Mouse (Mus musculus): ENCODE results near the gene Arntl. TPM values are rescaled to one million over a fixed set of nuclear protein-coding genes. Genes with fewer than 3 reads are reported as not detected.

Gene Arntl
- polyA plus RNA-seq, 1 experiment from 2014 or later: 14.6 TPM

DNA sequence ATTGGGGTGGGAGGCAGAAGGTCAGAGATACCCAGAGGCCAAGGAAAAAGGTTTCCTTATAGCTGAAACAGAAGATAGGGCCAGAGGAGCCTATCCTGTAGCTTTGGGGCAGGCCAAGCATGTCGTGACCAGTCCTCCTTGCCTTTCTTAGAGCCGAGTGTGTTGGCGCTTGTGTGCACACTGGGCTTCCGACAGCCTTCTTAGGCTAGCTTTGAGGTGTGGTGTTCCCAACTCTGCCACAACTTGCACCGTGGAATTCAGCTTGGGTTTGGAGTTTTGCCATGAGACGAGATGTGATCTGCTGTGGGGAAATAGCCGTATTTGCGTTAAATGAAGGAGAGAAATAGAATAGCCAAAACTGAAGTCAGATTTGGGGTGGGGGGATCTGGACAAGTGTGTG, 28.9 kb downstream of the Arntl start:
- H3K36me3 ChIP-seq (ENCODE audit: control insufficient read depth, insufficient read depth, low read length): no peaks in the 10 kb centered on the region
- H3K4me3 ChIP-seq (ENCODE audit: low read depth, low read length): no peak overlapping the region
- H3K27me3 ChIP-seq (ENCODE audit: control insufficient read depth, insufficient read depth, low read length): no peaks in the 10 kb centered on the region
- no peaks in the 10 kb centered on the region for H3K9me3 ChIP-seq (ENCODE audit: control insufficient read depth, low read depth, low read length)
- no peak overlapping the region for H3K9ac ChIP-seq (replicated peaks; ENCODE audit: low read depth, low read length)
- H3K4me1 ChIP-seq (ENCODE audit: control insufficient read depth, insufficient read depth, low read length): peaks cover 10% of the 10 kb centered on the region
- WGBS: 87% methylated on average over 8 of the region's 8 CpGs
- H3K27ac ChIP-seq (ENCODE audit: low read length): no peak overlapping the region
- ATAC-seq (ENCODE audit: insufficient number of reproducible peaks, insufficient read depth, low FRiP score, low read depth): no peak
- H3K4me2 ChIP-seq (replicated peaks; ENCODE audit: low read depth, low read length): no peak overlapping the region

DNA sequence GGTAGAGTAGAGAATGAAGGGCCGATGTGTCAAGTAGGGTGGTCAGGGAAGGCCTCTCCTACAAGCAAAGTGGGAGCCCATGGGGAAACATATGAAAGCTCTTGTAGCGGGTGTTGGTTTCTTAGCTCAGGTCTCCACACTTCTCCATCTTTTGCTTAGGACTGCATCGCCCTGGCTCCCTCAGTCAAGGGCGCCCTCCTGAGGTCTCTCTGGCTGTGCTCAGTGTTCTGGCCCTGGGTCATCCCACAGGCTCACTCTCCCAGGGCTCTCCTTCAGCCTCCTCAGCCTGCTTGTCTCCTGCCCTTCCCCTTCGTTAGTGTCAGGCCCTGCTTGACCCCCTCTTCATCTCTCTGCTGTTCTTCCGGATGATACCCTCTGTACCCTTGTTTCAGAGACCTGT, 31.1 kb downstream of the Arntl start:
- no peak overlapping the region for H3K9ac ChIP-seq (replicated peaks; ENCODE audit: low read depth, low read length)
- WGBS: 73% methylated on average over 6 of the region's 6 CpGs
- ATAC-seq (ENCODE audit: insufficient number of reproducible peaks, insufficient read depth, low FRiP score, low read depth): no peak
- no peak overlapping the region for H3K27ac ChIP-seq (ENCODE audit: low read length)
- H3K9me3 ChIP-seq (ENCODE audit: control insufficient read depth, low read depth, low read length): no peaks in the 10 kb centered on the region
- no peak overlapping the region for H3K4me2 ChIP-seq (replicated peaks; ENCODE audit: low read depth, low read length)
- H3K36me3 ChIP-seq (ENCODE audit: control insufficient read depth, insufficient read depth, low read length): no peaks in the 10 kb centered on the region
- peaks cover 26% of the 10 kb centered on the region for H3K4me1 ChIP-seq (ENCODE audit: control insufficient read depth, insufficient read depth, low read length)
- H3K4me3 ChIP-seq (ENCODE audit: low read depth, low read length): no peak overlapping the region
- no peaks in the 10 kb centered on the region for H3K27me3 ChIP-seq (ENCODE audit: control insufficient read depth, insufficient read depth, low read length)

GRCm38 (mm10) chr7:113239448-113240130, 32.3 kb downstream of the Arntl start:
- peak; percentile 83 for ATAC-seq (ENCODE audit: insufficient number of reproducible peaks, insufficient read depth, low FRiP score, low read depth)
- H3K9me3 ChIP-seq (ENCODE audit: control insufficient read depth, low read depth, low read length): no peaks in the 10 kb centered on the region
- no peak overlapping the region for H3K9ac ChIP-seq (replicated peaks; ENCODE audit: low read depth, low read length)
- peaks cover 26% of the 10 kb centered on the region for H3K4me1 ChIP-seq (ENCODE audit: control insufficient read depth, insufficient read depth, low read length)
- H3K36me3 ChIP-seq (ENCODE audit: control insufficient read depth, insufficient read depth, low read length): no peaks in the 10 kb centered on the region
- H3K4me3 ChIP-seq (ENCODE audit: low read depth, low read length): no peak overlapping the region
- WGBS: 63% methylated on average over 4 of the region's 4 CpGs
- no peaks in the 10 kb centered on the region for H3K27me3 ChIP-seq (ENCODE audit: control insufficient read depth, insufficient read depth, low read length)
- H3K4me2 ChIP-seq (replicated peaks; ENCODE audit: low read depth, low read length): no peak overlapping the region
- peak overlapping the region; percentile 45; the same call in 1 of the 2 replicates for H3K27ac ChIP-seq (ENCODE audit: low read length)

- H3K9me3 ChIP-seq (ENCODE audit: control insufficient read depth, low read depth, low read length): no peaks in the 10 kb centered on the region
- H3K4me2 ChIP-seq (replicated peaks; ENCODE audit: low read depth, low read length): no peak overlapping the region
- 65% methylated on average over 1 of the region's 1 CpGs for WGBS
- H3K4me3 ChIP-seq (ENCODE audit: low read depth, low read length): no peak overlapping the region
- H3K9ac ChIP-seq (replicated peaks; ENCODE audit: low read depth, low read length): no peak overlapping the region
- H3K36me3 ChIP-seq (ENCODE audit: control insufficient read depth, insufficient read depth, low read length): no peaks in the 10 kb centered on the region
- ATAC-seq (ENCODE audit: insufficient number of reproducible peaks, insufficient read depth, low FRiP score, low read depth): no peak
- H3K27me3 ChIP-seq (ENCODE audit: control insufficient read depth, insufficient read depth, low read length): no peaks in the 10 kb centered on the region
- H3K27ac ChIP-seq (ENCODE audit: low read length): peak overlapping the region; percentile 48; the same call in 1 of the 2 replicates
- peaks cover 26% of the 10 kb centered on the region for H3K4me1 ChIP-seq (ENCODE audit: control insufficient read depth, insufficient read depth, low read length)
Observed at GRCm38 (mm10) chr7:113240438-113240837, 33.2 kb downstream of the Arntl start.

DNA sequence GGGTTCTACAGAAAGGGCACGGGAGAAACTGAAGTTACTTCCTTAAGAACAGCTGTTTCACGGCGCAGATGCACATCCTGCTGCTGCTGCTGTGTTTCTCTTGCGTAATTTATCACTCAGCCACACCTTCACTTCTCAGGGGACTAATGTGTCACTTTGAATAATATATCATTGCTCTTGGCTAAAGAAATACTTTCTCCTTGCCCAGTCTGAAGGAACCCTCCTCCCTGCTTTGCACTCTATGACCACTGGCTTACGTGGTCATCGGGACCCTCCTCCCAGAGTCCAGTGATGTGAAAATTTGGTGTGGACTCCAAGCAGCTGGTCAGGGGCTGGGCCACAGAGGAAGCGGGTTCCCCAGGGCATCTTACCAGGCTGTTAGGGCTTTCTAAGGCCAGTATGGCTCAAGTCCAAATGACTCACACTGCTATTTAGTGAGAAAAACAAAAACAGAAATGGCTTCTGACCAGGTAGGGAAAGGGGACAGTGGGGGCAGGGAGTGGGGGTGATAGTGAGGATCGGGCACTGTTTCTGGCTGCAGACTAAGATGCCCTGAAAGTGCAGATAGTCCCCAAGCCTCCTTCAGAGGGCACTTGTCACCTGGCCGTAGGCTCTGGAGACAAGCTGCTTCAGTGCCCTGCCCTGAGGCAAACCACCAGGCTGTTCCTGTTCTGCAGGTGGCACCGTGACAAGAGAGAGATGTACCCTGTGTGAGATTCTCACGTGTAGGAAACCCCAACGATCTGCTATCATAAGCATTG, 34.8 kb downstream of the Arntl start:
- no peaks in the 10 kb centered on the region for H3K27me3 ChIP-seq (ENCODE audit: control insufficient read depth, insufficient read depth, low read length)
- H3K27ac ChIP-seq (ENCODE audit: low read length): peak overlapping the region; percentile 21; the same call in 1 of the 2 replicates
- no peaks in the 10 kb centered on the region for H3K36me3 ChIP-seq (ENCODE audit: control insufficient read depth, insufficient read depth, low read length)
- peaks cover 26% of the 10 kb centered on the region for H3K4me1 ChIP-seq (ENCODE audit: control insufficient read depth, insufficient read depth, low read length)
- WGBS: 55% methylated on average over 12 of the region's 12 CpGs
- H3K4me3 ChIP-seq (ENCODE audit: low read depth, low read length): no peak overlapping the region
- H3K9ac ChIP-seq (replicated peaks; ENCODE audit: low read depth, low read length): no peak overlapping the region
- no peaks in the 10 kb centered on the region for H3K9me3 ChIP-seq (ENCODE audit: control insufficient read depth, low read depth, low read length)
- no peak overlapping the region for H3K4me2 ChIP-seq (replicated peaks; ENCODE audit: low read depth, low read length)
- no peak for ATAC-seq (ENCODE audit: insufficient number of reproducible peaks, insufficient read depth, low FRiP score, low read depth)

GRCm38 (mm10) chr7:113242688-113243087, 35.4 kb downstream of the Arntl start:
- ATAC-seq (ENCODE audit: insufficient number of reproducible peaks, insufficient read depth, low FRiP score, low read depth): no peak
- Histone ChIP-seq H3K9me3 (ENCODE audit: control insufficient read depth, low read depth, low read length) (no peaks in the 10 kb centered on the region), H3K36me3 (ENCODE audit: control insufficient read depth, insufficient read depth, low read length) (no peaks in the 10 kb centered on the region), H3K27me3 (ENCODE audit: control insufficient read depth, insufficient read depth, low read length) (no peaks in the 10 kb centered on the region), H3K9ac (replicated peaks; ENCODE audit: low read depth, low read length) (no peak overlapping the region), H3K27ac (ENCODE audit: low read length) (no peak overlapping the region), H3K4me1 (ENCODE audit: control insufficient read depth, insufficient read depth, low read length) (peaks cover 26% of the 10 kb centered on the region), H3K4me3 (ENCODE audit: low read depth, low read length) (no peak overlapping the region), H3K4me2 (replicated peaks; ENCODE audit: low read depth, low read length) (no peak overlapping the region)
- WGBS: 61% methylated on average over 6 of the region's 6 CpGs

GRCm38 (mm10) chr7:113245144-113245543, 37.9 kb downstream of the Arntl start:
- ATAC-seq (ENCODE audit: insufficient number of reproducible peaks, insufficient read depth, low FRiP score, low read depth): no peak
- Histone ChIP-seq H3K9me3 (ENCODE audit: control insufficient read depth, low read depth, low read length) (no peaks in the 10 kb centered on the region), H3K9ac (replicated peaks; ENCODE audit: low read depth, low read length) (no peak overlapping the region), H3K27ac (ENCODE audit: low read length) (no peak overlapping the region), H3K4me3 (ENCODE audit: low read depth, low read length) (no peak overlapping the region), H3K36me3 (ENCODE audit: control insufficient read depth, insufficient read depth, low read length) (no peaks in the 10 kb centered on the region), H3K27me3 (ENCODE audit: control insufficient read depth, insufficient read depth, low read length) (no peaks in the 10 kb centered on the region), H3K4me2 (replicated peaks; ENCODE audit: low read depth, low read length) (no peak overlapping the region), H3K4me1 (ENCODE audit: control insufficient read depth, insufficient read depth, low read length) (peaks cover 39% of the 10 kb centered on the region)
- 78% methylated on average over 5 of the region's 5 CpGs for WGBS

- WGBS: 69% methylated on average over 4 of the region's 4 CpGs
- H3K4me3 ChIP-seq (ENCODE audit: low read depth, low read length): no peak overlapping the region
- no peaks in the 10 kb centered on the region for H3K27me3 ChIP-seq (ENCODE audit: control insufficient read depth, insufficient read depth, low read length)
- H3K4me1 ChIP-seq (ENCODE audit: control insufficient read depth, insufficient read depth, low read length): peaks cover 40% of the 10 kb centered on the region
- H3K27ac ChIP-seq (ENCODE audit: low read length): no peak overlapping the region
- ATAC-seq (ENCODE audit: insufficient number of reproducible peaks, insufficient read depth, low FRiP score, low read depth): no peak
- no peak overlapping the region for H3K4me2 ChIP-seq (replicated peaks; ENCODE audit: low read depth, low read length)
- H3K36me3 ChIP-seq (ENCODE audit: control insufficient read depth, insufficient read depth, low read length): no peaks in the 10 kb centered on the region
- H3K9me3 ChIP-seq (ENCODE audit: control insufficient read depth, low read depth, low read length): no peaks in the 10 kb centered on the region
- no peak overlapping the region for H3K9ac ChIP-seq (replicated peaks; ENCODE audit: low read depth, low read length)
Observed at GRCm38 (mm10) chr7:113246512-113246911, 39.2 kb downstream of the Arntl start.

Measured in stomach, embryonic 14.5 days (tissue).